Mouse (Mus musculus) CD8-positive naive resting alpha-beta T cell, adult 2 months (primary cell): ENCODE results near the gene Echdc2.
A peak's percentile ranks its signal among the peaks of the same experiment; 100 is the strongest.
"Not testable (repeated sequence)": the region's sequence is repeated elsewhere in the genome, so short reads cannot be mapped to it uniquely, and the experiment has no call there.

Experiments
- DNase-seq, 2 experiments: peaks; one replicate each; pipeline ENCODE4 v3.0.0; 2022; ENCODE audit warnings: low read depth in 2 of 2, low spot score in 2 of 2

Echdc2 gene

GRCm38 (mm10) chr4:108165152-108165895, at the start of gene Echdc2:
Echdc2 (plus strand) TSS chr4:108165437.
- no peak for DNase-seq

- DNase-seq: no peak
Observed at GRCm38 (mm10) chr4:108116466-108116865, 48.8 kb upstream of the Echdc2 start.

- DNase-seq: no peak
Observed at GRCm38 (mm10) chr4:108117488-108117887, 47.7 kb upstream of the Echdc2 start.

- peak; percentile 69 to 78 for DNase-seq
Observed at GRCm38 (mm10) chr4:108117924-108118876, 47.0 kb upstream of the Echdc2 start.

GRCm38 (mm10) chr4:108124104-108124503, 41.1 kb upstream of the Echdc2 start:
- no peak for DNase-seq

GRCm38 (mm10) chr4:108126260-108126659, 39.0 kb upstream of the Echdc2 start:
- DNase-seq: no peak

- no peak for DNase-seq
Observed at GRCm38 (mm10) chr4:108127516-108127915, 37.7 kb upstream of the Echdc2 start.

- no peak for DNase-seq
Observed at GRCm38 (mm10) chr4:108128339-108128738, 36.9 kb upstream of the Echdc2 start.

- no peak for DNase-seq
Observed at GRCm38 (mm10) chr4:108130452-108130851, 34.8 kb upstream of the Echdc2 start.

GRCm38 (mm10) chr4:108136938-108137337, 28.3 kb upstream of the Echdc2 start:
- DNase-seq: no peak

- DNase-seq: not testable (repeated sequence)
Observed at GRCm38 (mm10) chr4:108143178-108143577, 22.1 kb upstream of the Echdc2 start.

GRCm38 (mm10) chr4:108143778-108144177, 21.5 kb upstream of the Echdc2 start:
- no peak for DNase-seq

GRCm38 (mm10) chr4:108144880-108145279, 20.4 kb upstream of the Echdc2 start, which contains the start of gene Scp2:
Scp2 (minus strand) TSS chr4:108144998.
- no peak for DNase-seq

- not testable (repeated sequence) for DNase-seq
Observed at GRCm38 (mm10) chr4:108145554-108145953, 19.7 kb upstream of the Echdc2 start.

GRCm38 (mm10) chr4:108155141-108155540, 10.1 kb upstream of the Echdc2 start:
- not testable (repeated sequence) for DNase-seq

GRCm38 (mm10) chr4:108161936-108162335, 3.3 kb upstream of the Echdc2 start:
- DNase-seq: no peak

GRCm38 (mm10) chr4:108163291-108163690, 1.9 kb upstream of the Echdc2 start:
- DNase-seq: no peak

- no peak for DNase-seq
Observed at GRCm38 (mm10) chr4:108166874-108167273, 1.6 kb downstream of the Echdc2 start.

- DNase-seq: no peak
Observed at GRCm38 (mm10) chr4:108168056-108168455, 2.8 kb downstream of the Echdc2 start.

GRCm38 (mm10) chr4:108182278-108182677, 17.0 kb downstream of the Echdc2 start:
- no peak for DNase-seq

GRCm38 (mm10) chr4:108192821-108193323, 27.6 kb downstream of the Echdc2 start:
- no peak for DNase-seq
